Mouse (Mus musculus): ENCODE results near the gene Ripply3. TPM values are rescaled to one million over a fixed set of nuclear protein-coding genes. Genes with fewer than 3 reads are reported as not detected.

The Ripply3 gene
- polyA plus RNA-seq (2015; fragmentation: Nextera tagmentation; extraction: Ambion mirVana) = 2.2 and 2.5 TPM in 2 replicates

GRCm38 (mm10) chr16:94327781-94328711 is at the start of gene Ripply3:
Gene Ripply3 (plus strand): TSS chr16:94328420.
- peak; percentile 4 for DNase-seq (ENCODE audit: low spot score)

- DNase-seq (ENCODE audit: low spot score) = no peak
Measured at GRCm38 (mm10) chr16:94283972-94284371, 44.2 kb upstream of the Ripply3 start.

- no peak for DNase-seq (ENCODE audit: low spot score)
Measured at GRCm38 (mm10) chr16:94287826-94288225, 40.4 kb upstream of the Ripply3 start.

- DNase-seq (ENCODE audit: low spot score) = peak; percentile 22
Measured at GRCm38 (mm10) chr16:94289138-94290072, 38.8 kb upstream of the Ripply3 start.

GRCm38 (mm10) chr16:94290073-94290999 is 37.9 kb upstream of the Ripply3 start:
- DNase-seq (ENCODE audit: low spot score) = peak; percentile 85

GRCm38 (mm10) chr16:94291141-94291540 is 37.1 kb upstream of the Ripply3 start:
- DNase-seq (ENCODE audit: low spot score) = no peak

GRCm38 (mm10) chr16:94298081-94298480 is 30.1 kb upstream of the Ripply3 start:
- DNase-seq (ENCODE audit: low spot score) = no peak

GRCm38 (mm10) chr16:94299210-94299609 is 29.0 kb upstream of the Ripply3 start:
- no peak for DNase-seq (ENCODE audit: low spot score)

- no peak for DNase-seq (ENCODE audit: low spot score)
Measured at GRCm38 (mm10) chr16:94301194-94301593, 27.0 kb upstream of the Ripply3 start.

- DNase-seq (ENCODE audit: low spot score) = no peak
Measured at GRCm38 (mm10) chr16:94301696-94302095, 26.5 kb upstream of the Ripply3 start.

- peak; percentile 9 for DNase-seq (ENCODE audit: low spot score)
Measured at GRCm38 (mm10) chr16:94302274-94303202, 25.7 kb upstream of the Ripply3 start.

- no peak for DNase-seq (ENCODE audit: low spot score)
Measured at GRCm38 (mm10) chr16:94303203-94303535, 25.1 kb upstream of the Ripply3 start.

GRCm38 (mm10) chr16:94307526-94307925 is 20.7 kb upstream of the Ripply3 start:
- no peak for DNase-seq (ENCODE audit: low spot score)

GRCm38 (mm10) chr16:94307942-94308341 is 20.3 kb upstream of the Ripply3 start:
- DNase-seq (ENCODE audit: low spot score) = no peak

- DNase-seq (ENCODE audit: low spot score) = no peak
Measured at GRCm38 (mm10) chr16:94309025-94309424, 19.2 kb upstream of the Ripply3 start.

GRCm38 (mm10) chr16:94311416-94311815 is 16.8 kb upstream of the Ripply3 start:
- no peak for DNase-seq (ENCODE audit: low spot score)

GRCm38 (mm10) chr16:94311931-94312330 is 16.3 kb upstream of the Ripply3 start:
- no peak for DNase-seq (ENCODE audit: low spot score)

- DNase-seq (ENCODE audit: low spot score) = peak; percentile 90
Measured at GRCm38 (mm10) chr16:94312663-94313228, 15.5 kb upstream of the Ripply3 start.
